Mouse (Mus musculus) small intestine, adult 2 months (tissue): ENCODE results near the gene Cep112.

ENCODE experiments used
- CTCF ChIP-seq: fragments of 200-500 bp; IDR thresholded peaks from 2 replicates; pipeline ENCODE4 v1.5.1; 2012; ENCODE audit warnings: low read depth, mild to moderate bottlenecking, control low read depth, inconsistent platforms, low read length, moderate library complexity, mixed read lengths; ENCODE audit not compliant: insufficient replicate concordance, insufficient read length; ENCODE audit errors: extremely low read depth
- POLR2A ChIP-seq: fragments of 200-500 bp; IDR thresholded peaks from 2 replicates; pipeline ENCODE4 v1.6.1; 2012; ENCODE audit warnings: low read depth, mild to moderate bottlenecking, control low read depth, inconsistent platforms, low read length, moderate library complexity

GRCm38 (mm10) chr11:108867538-108867937, 442.5 kb downstream of the Cep112 start:
- TF ChIP-seq CTCF, result no peak
- no peak for TF ChIP-seq POLR2A
